Mouse (Mus musculus): ENCODE results near the gene Gm20481.
"Not testable (repeated sequence)": the region's sequence is repeated elsewhere in the genome, so short reads cannot be mapped to it uniquely, and the experiment has no call there.

Gm20481 gene

GRCm38 (mm10) chr17:34978239-34978638 is 8.5 kb downstream of the Gm20481 start:
- no peak for DNase-seq

- DNase-seq = no peak
These were observed 9.9 kb downstream of the Gm20481 start for GRCm38 (mm10) chr17:34979631-34980030.

GRCm38 (mm10) chr17:34980655-34981054 is 10.9 kb downstream of the Gm20481 start:
- DNase-seq = no peak

- DNase-seq = peak; percentile 92
These were observed 12.0 kb downstream of the Gm20481 start, which contains the start of gene Lsm2 for GRCm38 (mm10) chr17:34981690-34982180. Gene Lsm2 (plus strand): TSS chr17:34981862.

GRCm38 (mm10) chr17:34982328-34982727 is 12.6 kb downstream of the Gm20481 start:
- DNase-seq = no peak

DNA sequence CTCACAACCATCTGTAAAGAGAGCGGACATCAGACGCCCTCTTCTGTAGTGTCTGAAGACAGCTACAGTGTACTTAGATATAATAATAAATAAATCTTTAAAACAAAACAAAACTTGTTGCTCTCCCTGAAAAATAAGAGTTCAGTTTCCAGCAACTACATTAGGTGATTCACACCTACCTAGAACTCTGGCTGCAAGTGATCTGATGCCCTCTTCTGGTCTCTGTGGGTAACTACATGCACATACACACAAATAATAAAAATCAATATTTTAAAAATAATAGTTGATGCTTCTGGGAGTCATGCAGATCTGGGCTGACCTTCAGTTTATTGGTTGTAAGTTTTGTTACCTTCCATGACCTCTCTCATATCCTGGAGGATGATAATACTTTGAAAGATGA is 14.5 kb downstream of the Gm20481 start:
- DNase-seq = no peak

DNA sequence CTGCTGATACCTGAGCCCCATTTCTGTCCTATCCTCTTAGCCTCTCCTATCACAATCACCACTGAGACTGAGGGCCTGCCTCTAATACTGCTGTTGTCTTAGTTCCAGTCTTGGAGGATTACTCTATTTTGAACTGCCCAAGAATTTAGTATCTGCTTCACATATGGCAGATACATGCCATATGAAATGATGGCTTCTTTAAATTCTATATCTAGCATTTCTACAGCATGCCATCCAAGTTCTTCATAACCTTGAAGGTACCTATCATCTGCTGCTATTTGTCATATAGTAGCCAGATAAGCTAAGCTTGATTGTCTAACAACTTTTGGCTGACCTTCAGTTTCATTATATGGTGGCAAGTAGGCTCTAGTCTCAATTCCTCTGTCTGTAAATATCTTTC is 25.0 kb downstream of the Gm20481 start:
- no peak for DNase-seq

- DNase-seq = not testable (repeated sequence)
These were observed 25.5 kb downstream of the Gm20481 start for GRCm38 (mm10) chr17:34995192-34995591.

DNA sequence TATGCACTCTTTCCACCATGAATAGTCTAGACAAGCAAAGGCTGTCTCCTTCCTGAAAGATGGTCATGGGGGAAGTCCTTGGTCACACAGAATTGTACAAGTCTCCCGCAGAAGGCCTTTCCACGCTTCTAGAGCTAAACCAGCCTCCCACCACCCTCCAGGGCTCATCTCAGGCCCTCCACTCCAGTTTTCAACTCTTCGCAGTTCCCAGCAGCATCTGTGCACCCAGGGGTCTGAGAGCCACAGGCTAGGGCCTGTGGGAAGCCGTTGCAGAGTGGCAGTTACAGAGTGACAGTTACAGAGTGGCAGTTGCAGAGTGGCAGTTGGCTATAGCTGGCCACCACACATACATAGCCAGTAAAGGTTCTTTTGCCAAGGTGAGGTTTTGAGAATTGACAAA is 26.2 kb downstream of the Gm20481 start:
- DNase-seq = not testable (repeated sequence)

DNA sequence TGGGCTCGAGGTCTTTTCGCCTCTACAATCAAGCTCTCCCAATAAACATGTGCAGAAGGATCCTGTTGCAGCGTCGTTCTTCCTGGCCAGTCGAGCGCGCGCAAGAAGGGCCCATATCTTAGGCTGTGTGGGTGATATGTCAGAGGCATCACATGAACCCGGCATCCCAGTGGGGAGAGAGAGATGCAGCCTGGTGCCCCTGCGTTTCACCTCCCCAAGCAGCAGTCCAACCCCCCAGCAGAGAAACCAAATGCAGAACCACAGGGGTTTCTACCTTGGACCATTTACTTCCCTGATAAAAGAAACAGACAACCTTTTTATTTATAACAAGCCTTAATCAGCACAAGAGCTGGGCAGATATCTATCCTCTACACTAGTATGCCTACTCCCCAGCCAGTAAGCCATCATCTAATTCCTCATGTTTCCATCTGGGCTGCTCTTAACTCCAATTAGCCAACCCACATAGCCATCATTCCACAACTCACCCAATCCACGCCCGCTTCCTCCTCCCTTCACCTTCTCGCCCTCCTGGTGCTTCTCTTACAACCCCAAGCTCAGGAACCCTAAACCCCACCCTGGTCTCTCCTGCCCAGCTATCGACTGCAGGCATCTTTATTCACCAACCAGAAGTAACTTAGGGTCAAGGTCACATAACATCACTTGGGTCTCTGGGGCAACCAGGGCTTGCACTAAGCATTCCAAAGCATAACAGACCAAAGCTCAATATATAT is 26.9 kb downstream of the Gm20481 start:
- DNase-seq = no peak

DNA sequence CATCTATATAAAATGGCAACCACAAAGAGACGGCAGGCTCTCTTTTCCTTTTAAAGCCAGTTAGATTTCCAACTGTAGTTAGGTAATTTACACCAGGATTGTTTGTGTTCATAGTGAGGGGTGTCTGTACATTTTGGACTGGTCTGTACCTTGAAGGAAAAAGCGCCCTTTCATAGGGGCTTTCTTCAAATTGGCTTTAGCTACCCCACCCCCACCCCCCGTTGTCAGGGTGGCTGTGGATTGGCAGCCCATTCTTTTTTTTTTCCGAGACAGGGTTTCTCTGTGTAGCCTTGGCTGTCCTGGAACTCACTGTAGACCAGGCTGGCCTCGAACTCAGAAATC is 27.4 kb downstream of the Gm20481 start:
- no peak for DNase-seq

DNA sequence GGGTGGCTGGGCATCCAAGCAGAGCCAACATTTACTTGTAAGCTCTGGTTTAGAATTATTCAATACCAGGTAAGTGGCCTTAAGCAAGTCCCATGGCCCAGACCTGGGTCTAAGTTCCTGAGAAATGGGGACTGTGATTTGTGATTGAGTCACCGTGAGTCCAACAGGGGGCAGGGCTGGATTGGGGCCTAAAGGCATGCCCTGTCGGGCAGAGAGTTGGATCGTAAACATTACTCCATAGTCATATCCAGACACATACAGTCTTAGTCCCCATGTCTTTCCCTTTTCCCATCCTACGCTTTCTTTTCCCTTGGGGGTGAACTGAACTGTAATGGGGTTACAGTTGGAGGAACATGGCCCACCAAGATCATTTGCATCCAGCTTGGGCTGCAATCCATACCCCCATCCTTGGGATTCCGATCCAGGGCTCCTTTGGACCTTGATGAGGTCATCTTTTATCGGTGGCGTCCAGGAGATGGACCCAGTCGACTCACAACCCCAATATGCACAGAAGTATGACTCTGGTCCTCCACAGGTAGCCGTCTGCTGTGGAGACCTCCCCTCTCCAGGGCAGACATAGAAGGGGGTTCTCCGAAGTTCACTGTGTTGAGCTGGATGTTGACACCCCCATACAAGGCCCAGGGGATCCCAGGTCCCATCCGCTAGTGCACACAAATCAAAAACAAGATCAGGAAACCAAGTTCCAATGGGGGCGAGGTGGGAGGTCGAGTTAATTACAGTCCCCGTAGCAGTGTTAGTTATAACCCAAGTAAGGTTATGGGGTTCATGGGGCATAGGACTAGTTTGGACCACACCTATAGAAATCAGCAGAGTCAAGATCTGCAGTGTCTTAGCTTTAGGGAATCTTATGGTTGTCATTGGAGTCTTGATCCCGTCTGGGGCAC is 29.1 kb downstream of the Gm20481 start:
- no peak for DNase-seq

DNA sequence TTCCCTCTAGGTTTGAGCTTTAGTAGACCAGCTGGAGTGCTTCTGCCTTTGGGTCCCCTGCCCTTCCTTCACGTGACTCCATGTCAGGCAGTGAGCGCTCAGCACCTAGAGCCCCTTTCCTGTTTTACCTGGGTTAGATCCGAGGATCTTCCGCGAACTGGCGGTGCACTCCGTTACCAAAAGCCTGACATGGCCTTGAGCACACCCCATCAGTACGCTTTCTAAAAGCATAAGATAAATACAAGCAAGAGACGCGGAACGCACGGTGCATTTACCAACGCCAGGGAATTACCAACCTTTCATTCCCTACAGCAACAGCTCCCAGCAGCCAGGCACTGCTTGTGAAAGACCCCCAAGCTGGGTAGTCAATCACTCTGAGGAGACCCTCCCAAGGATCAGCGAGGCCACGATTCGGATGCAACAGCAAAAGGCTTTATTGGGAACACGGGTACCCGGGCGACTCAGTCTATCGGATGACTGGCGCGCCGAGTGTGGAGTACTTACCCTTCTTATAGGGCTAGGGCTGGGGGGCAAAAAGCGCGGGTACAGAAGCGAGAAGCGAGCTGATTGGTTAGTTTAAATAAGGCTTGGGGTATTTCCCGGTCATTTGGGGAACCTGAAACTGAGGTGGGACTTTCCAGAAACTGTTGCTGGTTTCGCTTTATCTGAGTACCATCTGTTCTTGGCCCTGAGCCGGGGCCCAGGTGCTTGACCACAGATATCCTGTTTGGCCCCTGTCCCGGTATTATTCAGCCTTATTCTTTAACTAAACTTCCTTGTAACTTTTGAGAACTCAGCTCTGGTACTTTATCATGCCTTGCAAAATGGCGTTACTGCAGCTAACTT is 30.4 kb downstream of the Gm20481 start:
- peak; percentile 70 for DNase-seq

DNA sequence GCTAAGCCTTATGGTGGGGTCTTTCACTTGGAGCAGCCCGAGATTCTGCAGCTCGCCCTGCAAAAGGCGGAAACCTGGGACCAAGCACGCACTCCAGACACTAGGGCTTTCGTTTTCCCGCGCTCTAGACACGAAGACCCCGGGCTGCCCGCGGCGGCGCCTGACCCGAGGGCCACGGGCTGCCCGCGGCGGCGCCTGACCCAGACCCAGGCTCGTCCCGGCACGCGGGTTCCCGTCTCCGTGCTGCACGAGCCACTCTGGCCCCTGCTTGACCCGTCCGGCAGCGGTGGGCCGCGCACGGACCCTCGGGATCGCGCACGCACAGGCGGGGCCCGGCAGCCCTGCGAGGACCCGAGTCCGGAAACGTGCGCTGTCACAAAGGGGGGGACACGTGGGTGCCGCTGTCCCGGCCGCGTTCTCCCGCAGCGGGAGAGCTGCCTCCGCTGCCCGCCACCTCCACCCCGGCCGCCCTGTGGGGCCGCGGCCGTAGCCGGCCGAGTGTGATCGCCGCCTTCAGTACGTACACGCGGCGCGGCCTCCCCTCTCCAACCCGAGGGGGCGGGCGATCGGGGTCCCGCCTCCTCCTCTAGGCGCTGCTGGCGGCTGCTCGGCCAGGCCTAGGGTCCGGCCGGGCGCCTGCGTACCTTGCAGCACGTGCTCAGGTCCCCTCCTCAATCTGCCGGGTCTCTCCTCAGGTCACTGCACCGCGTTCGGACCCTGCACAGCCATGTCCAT is 31.2 kb downstream of the Gm20481 start, which contains the start of gene Vars:
Gene Vars (plus strand): TSS at position 271 of the 735 bp plus-strand sequence.
- peak; percentile 89 for DNase-seq

DNA sequence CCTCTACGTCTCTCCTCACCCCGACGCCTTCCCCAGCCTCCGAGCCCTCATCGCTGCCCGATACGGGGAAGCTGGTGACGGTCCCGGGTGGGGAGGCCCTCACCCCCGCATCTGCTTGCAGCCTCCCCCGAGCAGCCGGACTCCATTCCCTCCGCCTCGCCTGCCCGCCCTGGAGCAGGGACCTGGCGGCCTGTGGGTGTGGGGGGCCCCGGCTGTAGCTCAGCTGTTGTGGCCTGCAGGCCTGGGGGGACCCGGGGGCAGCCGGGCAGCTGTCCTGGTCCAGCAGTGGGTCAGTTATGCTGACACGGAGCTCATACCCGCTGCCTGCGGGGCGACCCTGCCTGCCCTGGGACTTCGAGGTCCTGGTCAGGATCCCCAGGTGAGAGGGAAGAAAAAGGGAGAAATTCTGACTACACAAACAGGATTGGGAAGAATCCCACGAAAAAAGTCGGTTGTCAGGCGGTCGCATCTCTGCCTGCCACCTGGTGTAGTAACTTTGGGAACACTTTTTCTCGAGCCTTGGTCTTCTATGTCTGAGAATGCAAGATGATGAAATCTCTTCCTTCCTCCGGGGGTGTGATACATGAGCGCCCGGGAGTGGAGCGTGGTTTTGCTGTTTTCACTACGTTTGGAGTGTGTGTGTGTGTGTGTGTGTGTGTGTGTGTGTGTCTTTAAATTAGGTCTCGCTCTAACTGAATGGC is 31.9 kb downstream of the Gm20481 start:
- peak; percentile 53 for DNase-seq

DNA sequence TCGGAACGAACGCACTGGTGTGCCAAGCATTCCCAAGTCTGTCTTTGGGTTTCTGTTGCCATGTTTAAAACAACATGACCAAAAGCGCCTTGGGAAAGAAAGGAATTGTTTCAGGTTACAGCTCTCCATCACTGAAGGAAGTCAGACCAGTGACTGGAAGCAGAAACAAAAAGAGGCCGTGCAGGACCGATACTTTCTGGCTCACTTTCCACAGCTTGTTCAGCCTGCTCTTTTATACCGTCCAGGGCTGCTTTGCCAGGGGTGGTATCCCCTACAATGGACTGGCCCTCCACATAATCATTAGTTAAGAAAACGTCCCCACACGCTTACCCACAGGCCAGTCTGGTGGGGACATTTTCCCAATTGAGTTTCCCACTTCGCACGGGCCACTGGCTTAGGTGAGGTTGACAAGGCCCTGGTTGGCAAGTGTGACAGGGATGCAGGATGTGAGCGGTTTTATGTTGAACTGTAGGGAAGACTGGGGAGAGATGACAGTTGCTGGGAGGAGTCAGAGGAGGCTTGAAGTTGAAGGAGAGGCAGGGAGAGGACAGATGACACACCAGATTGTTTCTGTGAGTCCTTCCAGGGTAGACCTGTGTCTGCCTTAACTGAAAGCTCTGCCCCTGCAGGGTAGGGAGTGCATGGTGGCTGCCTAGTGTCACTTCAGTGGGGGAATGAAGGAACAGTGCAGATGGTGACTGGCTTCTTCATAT is 32.6 kb downstream of the Gm20481 start:
- DNase-seq = peak; percentile 54

- no peak for DNase-seq
These were observed 33.5 kb downstream of the Gm20481 start for GRCm38 (mm10) chr17:35003022-35003838.

GRCm38 (mm10) chr17:35004075-35004717 is 34.5 kb downstream of the Gm20481 start:
- no peak for DNase-seq

DNA sequence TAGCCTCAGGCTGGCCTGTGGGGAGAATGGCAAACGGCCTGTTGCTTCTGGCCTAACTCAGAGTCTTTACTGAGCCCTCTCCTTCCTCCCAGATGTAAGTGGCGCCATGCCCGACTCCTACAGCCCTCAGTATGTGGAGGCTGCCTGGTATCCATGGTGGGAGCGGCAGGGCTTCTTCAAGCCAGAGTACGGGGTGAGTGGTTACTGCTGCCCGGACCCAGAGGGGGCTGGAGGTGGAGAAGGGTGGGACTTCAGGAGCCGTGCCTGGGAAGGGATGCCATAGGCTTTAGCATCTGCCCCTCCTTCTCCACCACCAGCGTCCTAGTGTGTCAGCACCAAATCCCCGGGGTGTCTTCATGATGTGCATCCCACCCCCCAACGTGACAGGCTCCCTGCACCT is 35.4 kb downstream of the Gm20481 start:
- DNase-seq = no peak
